Mouse (Mus musculus) MN1 (cell line): ENCODE data around the gene Phf20.
A peak's percentile ranks its signal among the peaks of the same experiment; 100 is the strongest.
"Not testable (repeated sequence)": the region's sequence is repeated elsewhere in the genome, so short reads cannot be mapped to it uniquely, and the experiment has no call there.

Source experiments
- DNase-seq: peaks from one replicate; pipeline ENCODE4 v3.0.0-alpha.2; 2016; ENCODE audit warnings: low spot score

Gene Phf20

DNA sequence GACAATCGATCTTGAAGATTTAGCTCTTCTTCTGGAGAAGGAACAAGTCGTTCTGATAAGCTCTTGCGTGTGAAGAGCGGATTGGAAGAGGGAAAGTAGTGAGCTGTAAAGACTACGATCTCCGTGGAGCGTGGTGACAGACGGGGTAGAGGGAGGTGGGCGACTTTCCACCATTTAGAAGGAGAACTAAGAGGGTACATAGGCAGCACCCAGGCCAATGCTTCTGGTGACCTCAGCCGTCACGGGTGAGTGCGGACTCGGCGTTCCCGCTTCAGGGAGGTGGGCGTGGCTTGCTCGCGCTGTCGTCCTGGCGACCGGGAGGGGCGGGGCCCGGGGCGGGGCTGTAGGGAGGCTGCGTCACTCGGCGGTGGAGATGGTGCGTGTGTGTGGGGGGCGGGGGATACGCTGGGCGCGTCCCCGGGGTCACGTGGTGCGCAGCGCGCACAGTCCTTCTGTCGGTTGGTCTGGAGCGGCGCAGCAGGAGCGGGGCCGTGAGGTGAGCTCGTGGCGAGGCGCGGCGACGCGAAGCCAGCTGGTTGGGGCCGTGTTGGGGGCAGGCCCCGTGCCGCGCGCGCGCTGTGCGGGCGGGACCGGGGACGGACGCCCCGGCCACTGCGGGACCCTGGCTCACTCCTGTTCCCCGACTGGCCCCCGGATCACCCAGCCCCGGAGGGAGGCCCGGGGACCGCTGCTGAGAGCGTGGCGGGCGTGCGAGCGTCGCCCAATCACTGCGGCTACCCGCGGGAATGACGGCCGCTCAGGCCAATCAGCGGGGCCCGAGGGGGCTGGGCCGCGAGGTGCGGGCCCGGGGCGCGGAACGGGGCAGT, at the start of gene Phf20:
Gene Phf20, plus strand, starts transcription at position 165 of the 827 bp plus-strand sequence.
- peak; percentile 93 for DNase-seq

DNA sequence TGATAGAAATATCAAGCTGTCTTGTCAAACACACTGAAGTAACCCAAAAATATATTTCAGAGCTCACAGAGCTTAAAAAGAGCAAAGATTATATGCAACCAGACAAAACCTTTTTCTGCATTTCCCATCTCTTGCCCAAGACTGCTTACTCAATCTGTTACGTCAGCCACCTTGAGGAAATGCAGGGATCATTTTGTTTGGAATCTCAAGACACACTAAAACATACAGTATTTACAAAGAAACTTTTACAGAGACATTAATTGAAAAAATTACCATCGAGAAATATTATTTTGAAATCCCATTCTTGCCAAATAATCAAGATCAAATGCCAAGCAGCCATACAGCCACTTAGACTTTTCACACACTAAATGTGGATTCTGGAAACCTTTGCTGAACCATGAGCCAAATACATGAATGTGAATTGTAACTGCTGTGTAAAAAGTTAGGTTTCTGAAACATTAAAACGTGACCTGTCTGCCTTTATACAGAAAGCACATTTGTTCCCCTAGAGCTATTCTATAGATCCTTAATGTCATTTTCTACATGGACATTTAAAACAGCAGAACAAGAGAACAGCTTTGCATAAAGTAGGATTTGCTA, 48.9 kb upstream of the Phf20 start:
- DNase-seq, result no peak

DNA sequence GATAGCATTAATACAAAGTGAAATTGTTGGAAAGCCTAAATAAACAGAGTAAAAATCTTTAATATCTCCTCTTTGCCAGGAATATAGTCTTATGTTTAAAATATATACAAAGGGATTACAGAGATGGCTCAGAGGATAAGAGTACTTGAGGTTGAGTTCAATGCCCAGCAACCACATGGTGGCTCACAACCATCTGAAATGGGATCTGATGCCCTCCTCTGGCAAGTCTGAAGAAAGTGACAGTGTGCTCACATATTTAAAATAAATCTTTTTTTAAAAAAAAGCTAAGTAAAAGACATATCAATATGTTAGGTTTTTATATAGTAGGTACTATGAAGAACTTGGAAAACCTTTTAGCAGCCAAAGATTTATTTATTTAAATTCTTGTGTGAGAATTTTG, 44.7 kb upstream of the Phf20 start:
- no peak for DNase-seq

DNA sequence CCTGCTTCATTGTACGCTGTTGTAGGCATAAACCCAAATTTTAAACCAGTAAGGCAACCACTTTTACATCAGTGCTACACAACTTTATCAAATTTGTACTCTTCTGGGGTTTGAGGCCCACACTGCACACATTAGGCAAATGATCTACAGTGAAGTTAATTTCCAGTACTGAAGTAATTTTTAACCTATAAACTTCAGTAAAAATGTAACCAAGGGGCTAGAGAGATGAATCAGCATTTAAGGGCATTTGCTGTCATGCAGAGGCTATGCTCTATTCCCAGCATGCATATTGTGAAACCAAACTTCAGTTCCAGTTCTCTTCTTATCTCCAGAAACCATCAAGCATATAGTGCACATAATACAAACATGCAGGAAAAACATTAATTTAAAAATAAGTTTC, 30.8 kb upstream of the Phf20 start:
- no peak for DNase-seq

DNA sequence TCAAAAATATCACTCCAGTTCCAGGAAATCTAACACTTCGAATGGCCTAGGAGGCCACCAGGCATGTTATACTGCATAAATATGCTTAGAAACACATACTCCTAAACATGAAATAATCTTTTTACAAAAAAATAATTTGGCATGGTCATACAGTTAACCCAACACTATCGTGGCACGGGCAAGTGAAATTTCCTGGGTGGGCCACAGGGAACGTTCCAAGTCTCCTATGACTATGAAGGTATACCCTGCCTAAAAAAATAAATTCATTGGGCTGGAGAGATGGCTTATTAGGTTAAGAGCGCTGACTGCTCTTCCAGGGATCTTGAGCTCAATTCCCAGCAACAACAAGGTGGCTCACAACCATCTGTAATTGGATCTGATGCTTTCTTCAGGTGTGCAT, 29.7 kb upstream of the Phf20 start:
- no peak for DNase-seq

DNA sequence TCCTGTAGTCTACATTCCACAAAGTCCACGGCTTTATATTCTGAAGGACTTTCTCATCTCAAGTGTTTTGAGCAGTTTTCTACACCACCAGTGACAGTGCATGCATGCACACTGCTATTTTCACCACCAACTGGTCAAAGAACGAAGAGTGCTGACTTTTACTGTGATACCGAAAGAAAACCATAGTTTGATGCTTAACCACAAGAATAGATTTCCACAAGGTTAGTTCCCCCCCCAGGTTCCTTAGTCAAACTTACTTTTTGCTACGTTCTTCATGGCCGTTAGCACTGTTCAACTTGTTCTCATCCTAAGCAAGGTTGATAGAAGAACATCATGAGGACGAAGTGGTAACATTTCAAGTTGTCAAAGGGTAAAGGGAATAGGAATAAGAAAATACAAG, 19.2 kb upstream of the Phf20 start:
- DNase-seq, result no peak

DNA sequence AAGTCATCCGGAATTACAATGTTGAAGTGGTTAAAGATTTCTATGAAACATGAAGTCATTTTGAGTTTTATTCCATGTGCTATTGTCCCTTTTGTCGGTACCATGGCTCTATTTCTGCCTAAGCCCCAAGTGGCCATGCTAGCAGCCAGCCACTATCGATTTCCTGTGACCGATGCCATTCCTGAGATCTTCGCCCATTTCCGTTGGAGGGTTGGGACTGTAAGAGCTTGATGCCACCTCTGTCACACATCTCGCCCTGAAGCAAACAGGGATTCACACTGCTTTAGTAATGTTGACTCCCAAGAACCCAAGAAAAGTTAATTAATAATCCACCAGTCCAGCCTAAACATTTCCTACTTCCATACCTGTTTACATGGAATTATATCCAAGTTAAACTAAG, 18.6 kb upstream of the Phf20 start:
- DNase-seq, result no peak

DNA sequence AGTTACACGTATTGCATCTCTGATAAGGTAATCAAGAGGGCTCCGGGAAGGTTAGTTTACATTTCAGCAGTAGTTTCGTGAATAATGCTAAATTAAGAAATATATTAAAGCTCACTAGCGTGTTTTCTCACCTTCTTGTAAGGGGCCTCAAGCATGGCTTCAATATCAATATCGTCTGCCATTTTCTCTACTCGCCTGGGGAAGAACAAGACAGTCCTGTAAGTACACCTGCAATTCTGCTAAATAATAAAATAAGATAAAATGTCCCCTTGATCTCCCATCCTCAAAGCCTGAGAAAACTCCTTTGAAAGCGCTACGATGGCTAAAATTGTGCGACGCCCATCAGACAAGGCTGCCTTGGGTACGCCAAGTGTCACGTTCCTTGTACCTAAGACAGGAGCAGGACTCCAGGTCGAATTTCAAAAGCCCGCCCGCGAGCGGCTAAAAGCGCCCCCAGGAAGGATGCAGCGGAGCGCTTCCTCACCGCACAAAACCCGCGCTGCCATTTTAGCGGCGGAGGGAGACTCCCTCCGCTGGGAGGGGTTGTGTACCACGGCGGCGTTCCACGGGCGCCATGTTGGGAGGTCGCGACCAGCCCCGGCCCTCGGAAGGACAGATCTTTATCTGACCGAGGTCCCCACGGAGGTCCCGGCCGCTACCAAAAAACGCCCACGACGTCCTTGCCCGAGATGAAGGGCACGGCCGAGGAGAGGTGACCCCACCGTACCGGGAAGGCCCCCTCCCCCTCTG, 17.0 kb upstream of the Phf20 start:
- DNase-seq, result peak; percentile 82

DNA sequence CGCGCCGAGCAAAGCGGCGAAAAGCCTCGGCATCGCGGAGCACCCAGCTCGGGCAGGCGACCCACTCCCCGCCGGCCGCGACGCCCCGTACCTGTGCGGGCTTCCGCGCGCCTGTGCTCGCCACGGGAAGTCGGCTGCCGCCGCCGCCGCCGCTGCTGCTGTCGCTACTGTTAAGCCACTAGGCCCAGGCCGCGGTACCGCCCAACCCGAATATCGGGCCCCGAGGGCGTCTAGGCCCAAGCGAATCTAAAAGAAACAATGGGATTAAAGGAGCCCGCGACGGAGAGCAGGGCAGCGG, 16.5 kb upstream of the Phf20 start:
- no peak for DNase-seq

DNA sequence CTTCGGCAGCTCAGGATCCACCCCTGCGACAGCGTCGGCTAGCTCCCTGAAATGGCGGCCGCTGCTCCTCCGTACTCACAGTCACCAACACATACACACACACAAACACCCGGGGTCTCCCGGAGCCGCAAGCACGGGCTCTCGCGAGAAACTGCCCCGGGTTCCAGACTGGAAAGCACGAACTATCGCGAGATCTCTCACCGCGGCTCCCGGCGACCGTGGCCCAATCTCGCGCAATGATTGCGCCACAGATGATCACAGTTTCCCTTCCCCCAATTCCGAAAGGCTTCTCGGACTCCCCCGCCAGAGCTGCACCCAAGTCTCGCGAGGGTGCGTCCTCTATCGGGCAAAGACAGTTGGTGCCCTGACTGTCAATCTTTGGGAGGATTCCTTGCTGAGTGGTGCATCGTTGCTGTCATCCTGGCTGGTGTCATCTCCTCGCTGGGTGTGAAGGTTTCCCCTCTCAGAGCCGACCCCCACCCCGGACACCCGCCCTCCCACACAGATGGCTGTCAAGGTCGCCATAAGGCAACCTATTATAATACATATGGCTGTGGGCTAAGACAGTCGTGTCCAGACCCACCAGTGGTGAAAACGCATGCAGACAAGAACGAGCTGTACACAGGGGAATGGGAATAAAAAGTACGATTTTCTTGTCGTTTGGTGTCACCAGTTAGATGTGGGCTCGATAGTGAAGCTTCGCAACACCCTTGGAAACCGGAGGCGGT, 16.0 kb upstream of the Phf20 start, which contains the start of gene Rbm39:
Gene Rbm39, minus strand, starts transcription at position 145 of the 728 bp plus-strand sequence.
- DNase-seq, result peak; percentile 98

DNA sequence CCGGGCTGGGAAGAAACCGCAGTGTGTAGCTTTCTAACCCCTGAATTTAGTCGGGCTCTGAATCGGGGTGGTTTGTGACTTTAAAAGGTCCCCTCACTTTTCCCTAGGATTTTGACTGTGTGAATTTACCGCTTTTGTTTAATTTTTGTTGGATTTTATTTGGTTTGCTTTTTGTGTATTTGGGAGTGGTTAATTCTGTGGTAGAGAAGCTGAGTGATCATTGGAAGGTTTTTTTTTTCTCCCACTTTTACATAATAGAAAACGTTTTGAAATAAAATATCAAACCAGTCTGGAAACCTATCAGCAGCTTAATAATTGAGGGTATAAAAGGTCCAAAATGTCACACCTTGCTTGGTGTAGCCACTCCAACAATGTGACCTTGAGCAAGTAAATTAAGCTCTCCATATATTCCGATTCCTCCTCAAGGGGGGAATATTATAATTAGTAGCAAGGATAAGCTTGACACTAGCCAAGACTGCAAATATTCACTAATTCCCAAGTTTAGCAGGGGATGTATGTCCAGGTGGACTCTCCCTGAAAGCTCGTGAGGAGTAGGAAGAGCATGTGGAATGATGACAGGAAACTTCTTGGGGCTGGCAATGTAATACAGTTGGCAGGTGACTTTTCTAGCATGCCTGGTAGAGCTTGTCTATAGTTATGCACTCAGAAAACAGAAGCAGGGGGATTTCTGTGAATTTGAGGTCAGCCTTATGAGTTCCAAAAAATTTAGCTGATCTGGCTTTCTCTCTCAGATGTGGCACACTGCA, 15.3 kb upstream of the Phf20 start:
- DNase-seq, result no peak

DNA sequence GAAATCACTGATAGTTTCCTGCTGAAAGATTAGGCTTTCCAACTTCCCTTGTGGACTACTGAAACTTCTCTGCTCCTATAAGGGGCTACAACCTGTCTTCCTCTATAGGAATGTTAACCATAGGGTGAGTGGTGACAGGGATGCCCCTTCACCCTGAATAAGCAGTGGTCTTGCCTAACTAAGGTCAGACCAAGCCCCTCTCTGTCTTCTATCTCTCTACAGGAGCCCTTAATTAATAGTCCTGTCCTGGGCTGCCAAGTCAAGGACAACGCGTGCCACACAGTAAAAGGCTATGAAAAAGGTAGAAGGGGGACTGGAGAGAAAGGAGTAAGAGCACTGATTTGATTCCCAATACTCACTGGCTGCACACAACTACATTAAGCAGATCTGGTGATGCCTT, 14.7 kb upstream of the Phf20 start:
- DNase-seq, result no peak

DNA sequence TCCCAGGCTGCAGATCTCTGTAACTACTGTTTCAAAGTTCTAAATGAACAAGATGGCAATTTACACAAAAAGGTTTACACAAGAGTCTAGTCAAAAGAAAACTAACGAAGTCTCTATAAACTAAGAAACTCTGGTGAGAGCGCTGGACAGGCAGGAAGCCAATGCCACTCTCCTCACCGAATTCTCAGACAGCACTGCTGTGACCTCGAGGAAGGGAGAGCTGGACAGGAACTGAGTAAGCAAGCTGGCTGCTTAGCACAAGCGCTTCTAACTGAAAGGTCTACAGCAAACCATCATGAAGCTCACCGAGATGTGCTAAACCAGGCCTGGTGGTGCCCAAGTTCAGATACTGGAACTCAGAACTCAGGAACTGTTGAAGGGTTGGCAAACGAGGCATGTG, 7.0 kb upstream of the Phf20 start:
- not testable (repeated sequence) for DNase-seq

DNA sequence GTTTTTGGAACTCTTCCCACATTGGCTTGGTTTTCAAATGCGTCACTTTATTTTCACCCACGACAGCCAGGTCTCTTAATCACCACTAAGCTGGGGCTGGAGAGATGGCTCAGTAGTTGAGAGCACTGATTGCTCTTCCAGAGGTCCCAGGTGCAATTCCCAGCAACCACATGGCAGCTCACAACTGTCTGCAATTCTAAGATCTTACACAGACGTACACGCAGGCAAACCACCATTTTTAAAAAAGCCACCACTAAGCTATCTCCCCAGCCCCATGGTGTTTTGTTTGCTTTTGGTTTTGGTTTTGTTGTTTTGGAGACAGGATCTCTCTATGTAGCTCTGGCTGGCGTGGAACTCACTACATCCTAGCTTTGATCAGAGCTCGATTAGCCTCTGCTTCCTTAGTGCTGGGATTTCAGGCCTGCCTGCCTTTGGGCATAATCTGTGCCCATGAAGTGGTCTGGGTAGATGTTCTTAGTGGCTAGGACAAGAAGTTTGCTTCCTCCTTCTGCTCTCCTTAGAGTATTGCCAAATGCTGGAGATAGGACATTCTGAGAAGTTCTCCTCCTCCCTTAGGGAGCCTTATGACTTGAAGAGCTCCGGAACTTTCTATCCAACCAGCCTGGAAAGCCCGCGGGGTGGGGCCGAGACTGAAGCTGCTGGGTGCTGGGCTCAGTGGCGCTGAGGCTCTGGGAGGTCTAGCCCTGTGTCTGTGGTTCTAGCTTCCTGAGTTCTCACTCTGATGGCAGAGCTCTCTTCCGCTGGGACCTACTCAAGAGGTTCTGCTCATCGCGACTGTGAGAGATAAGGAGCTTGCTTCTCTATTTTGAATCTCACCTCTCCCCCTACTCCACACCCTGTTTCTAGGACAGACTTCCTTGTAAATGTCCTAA, 6.0 kb upstream of the Phf20 start:
- no peak for DNase-seq

DNA sequence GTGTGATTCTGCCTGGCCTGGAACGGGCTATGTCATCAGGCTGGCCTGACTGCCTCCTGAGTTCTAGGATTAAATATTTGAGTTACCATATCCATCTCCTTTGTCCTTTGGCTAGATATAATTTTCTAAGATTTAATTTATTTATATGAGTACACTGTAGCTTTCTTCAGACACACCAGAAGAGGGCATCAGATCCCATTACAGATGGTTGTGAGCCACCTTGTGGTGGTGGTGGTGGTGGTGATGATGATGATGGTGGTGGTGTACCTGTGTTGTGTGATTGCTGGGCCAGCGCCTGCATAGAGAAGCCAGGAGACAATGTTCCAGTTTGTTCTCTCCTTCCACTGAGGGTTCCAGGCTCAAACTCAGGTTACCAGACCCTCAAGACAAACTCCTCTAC, 4.7 kb upstream of the Phf20 start:
- DNase-seq, result no peak

DNA sequence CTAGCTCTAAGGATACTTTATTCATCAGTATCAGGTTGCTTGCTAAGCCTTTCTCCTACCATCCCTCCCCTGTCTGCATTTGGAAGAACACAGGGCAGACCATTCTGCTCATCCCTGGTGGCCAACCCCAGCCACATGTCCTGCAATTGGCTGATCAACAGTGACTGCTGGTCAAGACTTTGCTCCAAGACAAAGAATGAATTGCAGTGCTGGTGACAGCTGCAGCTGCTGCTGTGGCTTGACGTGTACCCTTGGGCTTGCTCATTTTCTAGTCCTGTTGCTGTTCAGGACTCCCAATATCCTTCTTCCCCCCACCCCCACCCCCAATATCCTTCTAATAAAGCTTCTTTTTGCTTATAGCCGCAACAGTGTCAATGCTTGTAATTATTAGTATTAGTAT, 4.2 kb upstream of the Phf20 start:
- no peak for DNase-seq

DNA sequence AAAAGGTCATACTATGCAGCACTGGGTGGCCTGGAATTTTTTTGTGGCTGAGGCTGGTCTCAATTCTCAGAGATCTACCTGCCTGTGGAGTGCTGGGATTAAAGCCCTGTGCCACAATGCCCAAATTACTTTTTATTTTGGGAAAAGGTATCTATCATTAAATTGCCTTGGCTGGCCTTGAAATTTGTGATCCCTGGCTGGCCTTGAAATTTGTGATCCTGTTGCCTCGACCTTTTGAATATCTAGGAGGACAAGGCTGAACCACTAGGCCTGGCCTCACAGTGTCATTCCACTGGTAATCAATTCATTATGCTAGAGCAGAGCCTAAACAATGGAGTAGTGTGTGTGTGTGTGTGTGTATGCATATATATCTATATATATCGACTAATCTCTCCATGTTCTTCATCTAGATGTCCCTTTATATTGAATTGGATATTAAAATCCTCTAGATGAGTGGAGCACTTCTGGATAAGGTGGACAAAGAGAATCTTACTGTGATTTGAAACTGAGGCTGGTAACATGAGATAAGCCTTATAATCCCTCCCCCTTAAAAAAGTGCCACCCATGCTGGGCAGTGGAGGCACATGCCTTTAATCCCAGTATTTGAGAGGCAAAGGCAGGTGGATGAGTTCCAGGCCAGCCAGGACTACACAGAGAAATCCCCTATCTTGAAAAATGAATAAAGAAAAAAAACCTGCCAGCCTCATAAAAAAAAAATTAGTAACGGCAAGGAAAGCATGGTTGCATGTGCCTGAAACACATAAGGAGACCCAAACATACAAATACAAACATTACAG, 3.0 kb upstream of the Phf20 start:
- DNase-seq, result no peak

DNA sequence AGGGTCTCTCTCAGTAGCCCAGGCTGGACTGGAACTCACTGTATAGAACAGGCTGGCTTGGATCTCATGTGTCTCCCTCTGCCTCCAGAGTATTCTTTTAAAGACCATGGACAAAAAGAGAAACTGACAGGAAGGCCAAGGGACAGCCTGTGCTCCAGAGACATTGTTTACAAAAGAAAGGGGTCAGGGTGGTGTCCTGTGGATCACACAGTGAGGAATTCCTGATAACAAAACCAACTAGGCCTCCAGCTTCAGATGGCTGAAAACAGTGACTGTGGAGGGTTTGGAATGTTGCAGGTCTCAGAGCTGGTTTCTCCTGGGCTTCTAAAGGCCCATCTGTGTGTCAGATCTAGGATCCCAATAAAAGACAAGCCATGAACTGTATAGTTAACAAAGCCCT, 1.7 kb upstream of the Phf20 start:
- no peak for DNase-seq

DNA sequence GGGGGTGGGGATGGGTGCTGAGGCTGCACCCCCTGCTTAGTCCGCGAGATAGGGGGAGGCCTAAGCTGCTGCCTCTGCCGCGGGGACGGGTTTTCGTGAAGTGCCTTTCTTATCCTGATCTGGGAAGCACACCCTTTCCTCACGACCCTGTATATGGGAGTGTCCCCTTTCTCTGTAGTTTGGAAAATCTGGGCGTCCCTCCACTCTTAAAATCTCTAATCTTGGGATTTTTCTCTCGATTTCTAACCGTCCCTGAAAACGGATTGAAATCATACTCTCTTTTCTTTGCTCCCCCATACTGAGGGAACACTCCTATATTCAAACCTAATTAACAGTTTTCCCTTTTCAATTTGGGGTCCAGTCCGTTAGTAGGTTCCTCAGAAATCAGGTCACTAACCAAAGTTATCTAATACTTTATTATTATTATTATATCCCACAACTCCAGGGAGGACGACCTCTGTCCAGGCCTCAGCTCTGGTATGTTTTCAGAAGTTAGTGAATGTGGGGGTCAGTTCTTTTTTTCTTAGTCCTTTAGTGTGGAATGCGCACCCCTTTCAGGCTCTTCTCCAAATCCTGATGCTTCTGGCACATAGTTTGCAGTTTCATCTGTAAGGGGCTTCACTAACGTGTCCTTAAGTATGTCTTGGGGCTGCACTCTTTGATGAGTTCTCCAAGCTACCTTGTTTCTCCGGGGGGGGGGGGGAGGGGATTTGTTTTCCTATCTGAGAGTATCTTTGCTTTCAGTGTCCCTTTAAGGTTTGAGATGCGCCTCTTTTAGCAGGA, 1.1 kb downstream of the Phf20 start:
- DNase-seq, result no peak
